Mouse (Mus musculus) lung, postnatal 10 days (tissue): Measurements from ENCODE around the gene Dmc1.
A peak's percentile ranks its signal among the peaks of the same experiment; 100 is the strongest.

Source experiments
- DNase-seq: peaks from one replicate; pipeline ENCODE4 v3.0.0; 2021

Gene Dmc1

GRCm38 (mm10) chr15:79559649-79560048, 45.3 kb downstream of the Dmc1 start:
- no peak for DNase-seq

DNA sequence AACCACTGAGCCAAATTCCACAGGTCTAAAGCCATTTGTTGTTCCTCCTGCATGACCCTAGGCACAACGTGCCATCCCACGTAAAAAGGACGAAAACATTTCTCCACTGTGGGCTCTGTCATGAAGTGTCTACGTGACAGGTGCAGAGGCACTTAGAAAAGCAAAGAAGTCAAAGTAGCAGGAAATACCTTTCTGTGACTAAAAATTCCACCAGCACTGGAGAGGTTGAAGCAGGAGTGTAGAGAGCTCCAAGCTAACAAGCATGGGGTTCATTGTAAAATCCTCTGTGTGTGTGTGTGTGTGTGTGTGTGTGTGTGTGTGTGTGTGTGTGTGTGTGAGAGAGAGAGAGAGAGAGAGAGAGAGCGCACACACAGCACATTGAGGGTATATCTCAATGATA, 52.3 kb downstream of the Dmc1 start:
- no peak for DNase-seq

DNA sequence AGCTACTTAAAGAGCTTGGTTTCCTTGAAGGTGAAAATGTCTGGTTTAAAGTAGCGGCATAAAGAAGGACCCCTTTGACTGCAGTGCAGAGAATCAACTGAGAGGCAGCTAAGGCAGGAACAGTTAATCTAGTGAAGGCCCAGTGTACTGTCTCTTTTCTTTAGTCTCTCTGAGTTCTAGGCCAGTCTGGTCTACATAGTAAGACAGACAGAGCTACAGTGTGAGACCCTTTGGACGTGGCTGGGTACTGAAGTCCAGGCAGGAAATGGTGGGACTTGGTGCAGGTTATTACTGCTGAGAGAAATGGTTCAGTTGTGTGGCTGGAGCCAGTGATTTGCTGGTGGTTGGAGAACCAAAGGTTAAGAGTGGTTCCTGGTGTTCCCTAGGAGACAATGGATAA, 56.7 kb downstream of the Dmc1 start:
- no peak for DNase-seq

DNA sequence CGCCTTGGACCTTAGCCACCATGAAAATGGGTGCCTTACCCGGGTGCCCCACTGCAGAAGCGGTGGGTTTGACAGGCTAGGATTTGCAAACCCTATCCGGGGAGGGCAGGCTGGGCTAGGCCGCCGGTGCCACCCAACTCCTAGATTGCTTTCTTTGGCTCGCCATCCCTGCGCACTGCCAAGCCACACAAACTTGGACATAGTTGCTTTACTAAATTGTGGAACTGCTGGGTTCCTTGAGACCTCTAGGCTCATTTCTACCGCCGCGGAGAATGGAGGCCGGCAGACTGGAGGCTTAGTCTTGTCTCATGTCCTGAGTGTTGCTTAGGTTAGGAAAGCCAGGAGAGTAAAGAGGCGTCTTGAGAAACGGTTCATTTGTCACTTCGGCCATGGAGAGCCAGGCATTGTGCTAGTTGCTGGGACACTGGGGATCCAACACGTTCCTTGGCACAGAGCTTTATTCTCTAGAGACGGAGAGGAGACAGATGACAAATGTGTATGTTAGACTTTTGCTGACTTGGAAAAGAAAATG, 57.6 kb downstream of the Dmc1 start:
- DNase-seq: no peak

- DNase-seq: peak; percentile 97
These were observed 58.3 kb downstream of the Dmc1 start, which contains the start of gene Ddx17 for GRCm38 (mm10) chr15:79546410-79547288. Gene Ddx17, minus strand, starts transcription at chr15:79546741.

GRCm38 (mm10) chr15:79545921-79546399, 58.9 kb downstream of the Dmc1 start:
- peak; percentile 85 for DNase-seq

DNA sequence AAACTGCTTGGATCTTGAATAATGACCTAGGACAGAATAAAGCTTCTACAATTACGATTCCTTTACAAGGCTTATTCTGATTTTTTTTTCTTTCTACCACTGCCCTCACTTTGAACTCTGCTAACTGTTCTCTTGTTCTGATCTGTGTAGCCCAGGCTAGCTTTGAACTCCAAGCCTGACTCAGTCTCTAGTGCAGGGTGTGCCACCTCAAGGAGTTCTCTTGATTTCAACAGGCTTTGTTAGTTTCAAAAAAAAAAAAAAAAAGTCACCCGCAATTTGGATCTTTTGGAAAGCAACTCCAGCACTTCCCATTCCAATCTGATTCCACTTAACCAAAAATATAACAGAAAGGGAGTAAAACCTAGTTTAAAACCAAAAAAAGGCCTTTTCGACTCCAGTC, 59.4 kb downstream of the Dmc1 start:
- DNase-seq: no peak

DNA sequence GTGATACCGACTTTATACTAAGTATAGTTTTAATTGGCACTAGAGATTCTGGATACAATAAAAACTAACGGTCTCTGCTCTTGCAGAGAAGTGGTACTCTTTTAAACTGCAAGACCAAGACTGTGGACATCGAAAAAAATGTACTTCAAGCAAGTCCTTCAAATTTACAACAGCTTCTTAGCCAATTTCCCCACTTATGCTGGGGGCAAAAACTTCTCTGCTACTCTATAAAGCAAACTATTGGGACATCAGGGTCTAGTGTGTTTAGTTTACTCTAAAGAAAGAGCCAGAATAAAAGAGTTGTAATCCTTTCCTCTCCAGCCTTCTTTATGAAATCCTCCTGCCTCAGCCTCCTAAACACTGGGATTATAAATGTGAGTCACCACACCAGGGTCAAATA, 60.9 kb downstream of the Dmc1 start:
- no peak for DNase-seq

- DNase-seq: no peak
These were observed 71.1 kb downstream of the Dmc1 start for GRCm38 (mm10) chr15:79533796-79534195.

GRCm38 (mm10) chr15:79529935-79530334, 75.0 kb downstream of the Dmc1 start:
- DNase-seq: no peak

GRCm38 (mm10) chr15:79527991-79528639, 76.8 kb downstream of the Dmc1 start:
- peak; percentile 62 for DNase-seq

DNA sequence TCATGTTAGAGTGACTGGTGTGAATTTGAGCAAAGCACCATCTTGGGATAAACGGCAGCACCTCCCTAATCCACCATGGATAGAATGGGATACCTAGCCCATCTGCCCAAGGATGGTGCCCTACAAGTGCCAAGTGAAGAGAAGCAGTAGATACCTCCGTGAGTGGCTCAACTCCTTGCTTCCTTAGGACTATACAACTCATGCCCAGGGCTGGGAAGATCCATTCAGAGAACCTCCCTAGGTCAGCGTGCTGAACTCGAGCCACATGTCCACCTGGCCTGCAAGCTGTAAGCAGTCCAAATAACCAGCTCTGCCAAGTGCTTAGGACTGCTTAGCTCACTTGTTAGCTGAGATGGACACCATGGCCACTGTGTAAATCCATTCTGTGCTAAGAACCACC, 77.7 kb downstream of the Dmc1 start:
- DNase-seq: no peak

DNA sequence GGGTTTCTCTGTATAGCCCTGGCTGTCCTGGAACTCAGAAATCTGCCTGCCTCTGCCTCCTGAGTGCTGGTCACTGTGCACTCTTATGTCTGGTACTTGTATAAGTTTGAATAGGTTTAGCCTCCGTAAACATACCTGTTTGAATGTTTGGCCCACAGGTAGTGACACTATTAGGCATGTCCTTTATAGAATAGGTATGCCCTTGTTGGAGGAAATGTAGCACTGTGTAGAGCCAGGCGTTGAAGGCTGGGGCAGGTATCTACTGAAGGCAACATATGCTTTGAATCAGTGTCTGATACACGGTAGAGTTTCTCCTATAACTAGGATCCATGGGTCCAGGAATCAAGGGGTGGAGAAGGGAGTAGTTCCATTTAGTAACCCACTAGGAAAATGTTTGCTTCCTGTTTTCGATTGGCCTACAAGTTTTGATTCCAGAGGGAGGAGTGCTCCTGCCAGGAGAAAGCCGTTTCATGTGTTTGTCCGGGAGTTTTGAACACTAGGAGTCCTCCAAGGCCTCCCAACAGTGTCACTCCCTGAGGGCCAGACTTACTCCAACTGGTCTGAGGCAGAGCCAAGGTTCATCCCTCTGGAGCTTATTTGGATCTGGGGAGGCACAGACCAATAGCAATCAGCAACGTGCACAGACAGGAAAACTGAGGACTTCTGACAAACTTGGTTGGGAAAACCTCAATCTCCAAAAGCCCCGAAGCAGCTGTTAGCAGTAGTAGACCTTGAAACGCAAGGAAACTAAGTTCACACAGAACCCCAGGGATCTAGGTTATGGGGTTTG, 78.7 kb downstream of the Dmc1 start:
- DNase-seq: peak; percentile 38

DNA sequence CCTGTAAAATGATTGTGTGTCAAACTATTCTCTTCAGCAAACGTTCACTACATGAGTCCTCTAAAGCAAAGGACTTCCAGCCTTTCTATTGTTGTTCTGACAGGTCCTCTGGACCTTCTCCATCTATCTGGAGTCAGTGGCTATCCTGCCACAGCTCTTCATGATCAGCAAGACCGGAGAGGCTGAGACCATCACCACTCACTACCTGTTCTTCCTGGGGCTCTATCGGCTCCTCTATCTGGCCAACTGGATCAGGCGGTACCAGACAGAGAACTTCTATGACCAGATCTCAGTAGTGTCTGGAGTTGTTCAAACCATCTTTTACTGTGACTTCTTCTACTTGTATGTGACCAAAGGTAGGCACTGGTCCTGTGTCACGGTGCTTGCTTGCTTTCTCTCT, 79.3 kb downstream of the Dmc1 start:
- no peak for DNase-seq

- no peak for DNase-seq
These were observed 85.3 kb downstream of the Dmc1 start for GRCm38 (mm10) chr15:79519400-79520220.

DNA sequence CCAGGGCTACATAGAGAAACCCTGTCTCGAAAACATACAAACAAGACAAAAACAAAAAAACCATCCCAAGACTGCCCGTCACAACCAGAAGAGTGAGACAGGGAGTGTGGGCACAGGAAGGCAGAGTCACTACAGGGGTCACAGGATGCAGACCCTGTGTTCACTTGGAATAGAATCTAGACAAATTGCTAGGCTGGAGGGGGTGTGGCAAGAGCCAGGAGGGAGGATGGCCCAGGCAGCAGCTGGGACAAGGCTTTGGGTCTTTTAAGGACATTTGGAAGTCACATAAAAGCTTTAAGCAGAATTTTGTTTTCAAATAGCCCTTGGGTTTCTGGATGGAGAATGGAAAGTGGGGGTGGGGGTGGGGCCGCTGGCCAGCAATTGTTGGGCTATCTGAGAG, 86.3 kb downstream of the Dmc1 start:
- DNase-seq: peak; percentile 64

DNA sequence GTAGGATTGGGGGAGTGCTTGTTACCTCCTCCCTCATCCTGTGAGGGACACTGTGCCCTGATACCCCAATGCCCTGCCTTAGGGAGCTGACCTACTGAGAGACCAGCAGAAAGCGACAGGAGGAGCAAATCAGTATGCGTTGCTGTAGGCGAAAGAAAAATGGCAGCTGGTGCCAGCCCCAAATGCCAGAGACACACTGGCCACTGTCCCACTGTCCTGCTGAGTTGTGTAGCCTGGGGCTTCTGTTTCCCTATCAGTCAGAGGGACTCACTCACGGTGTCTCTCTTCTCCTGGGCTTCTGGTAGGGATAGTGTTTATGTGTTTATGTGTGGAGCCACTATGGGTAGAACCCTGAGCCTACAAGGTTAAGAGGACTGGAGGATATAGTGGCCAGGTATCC, 87.2 kb downstream of the Dmc1 start:
- no peak for DNase-seq

DNA sequence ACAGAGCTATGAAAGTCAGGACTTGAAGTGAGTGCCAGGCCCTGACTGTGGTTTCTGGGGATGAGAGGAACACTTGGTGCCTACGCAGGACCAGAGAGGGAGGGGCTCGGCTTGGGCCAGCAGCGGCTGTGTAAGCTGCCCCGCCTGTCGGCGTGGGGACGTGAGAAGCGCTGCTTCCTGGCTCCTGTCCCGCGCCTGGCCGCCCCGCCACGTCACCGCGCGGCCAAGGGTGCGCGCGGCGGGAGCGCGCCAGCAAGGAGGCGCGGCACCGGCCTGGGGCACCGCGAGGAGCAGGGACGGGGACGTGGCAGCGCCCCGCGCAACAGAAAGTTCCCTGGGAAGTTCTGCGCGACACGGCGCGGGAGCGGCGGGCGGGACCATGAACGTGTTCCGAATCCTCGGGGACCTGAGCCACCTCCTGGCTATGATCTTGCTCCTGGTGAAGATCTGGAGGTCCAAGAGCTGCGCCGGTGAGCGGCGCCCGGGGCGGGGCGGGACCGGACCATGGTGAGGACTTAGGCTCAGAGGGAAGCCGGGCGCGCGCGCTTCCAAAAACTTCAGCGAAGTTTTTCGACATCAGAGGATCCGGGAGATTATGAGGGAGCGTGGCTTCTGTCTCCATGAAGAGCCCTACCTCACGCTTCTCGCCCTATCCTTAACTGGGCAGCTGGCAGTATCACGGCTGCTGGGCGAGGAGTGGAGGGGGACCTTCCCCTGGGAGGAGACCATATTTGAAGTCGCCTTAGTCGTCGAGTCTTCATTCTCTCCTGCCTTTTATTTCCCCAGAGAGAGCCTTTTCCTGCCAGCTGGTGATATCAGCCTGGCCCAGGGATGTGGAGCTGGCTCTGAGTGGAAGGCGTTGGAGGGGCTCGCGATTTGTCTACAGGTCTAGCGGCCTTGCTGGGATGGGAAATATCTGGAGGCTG, 88.5 kb downstream of the Dmc1 start, which contains the start of gene Kdelr3:
TSS of gene Kdelr3 (plus strand) at position 241 of the 926 bp plus-strand sequence.
- peak; percentile 90 for DNase-seq

- DNase-seq: peak; percentile 60
These were observed 91.0 kb downstream of the Dmc1 start for GRCm38 (mm10) chr15:79513940-79514339.

- peak; percentile 94 for DNase-seq
These were observed 93.2 kb downstream of the Dmc1 start for GRCm38 (mm10) chr15:79511553-79512320.
